Mouse (Mus musculus) stomach, embryonic 16.5 days (tissue): ENCODE results near the gene Scgb3a1. TPM values are rescaled to one million over a fixed set of nuclear protein-coding genes. Genes with fewer than 3 reads are reported as not detected.

ENCODE experiments used
- ATAC-seq: fragments of 200-750 bp; cut with Nextera tagmentation; 2 replicates; pipeline ENCODE4 v1.8.0; 2017; ENCODE audit warnings: moderate number of reproducible peaks, moderate TSS enrichment; ENCODE audit not compliant: insufficient read depth, low FRiP score
- H3K27ac ChIP-seq: fragments of 300-500 bp; sonication (generic); 2 replicates; pipeline ENCODE4 v1.5.1; 2014; ENCODE audit warnings: low read length
- H3K27me3 ChIP-seq: fragments of 300-500 bp; sonication (generic); 2 replicates; pipeline ENCODE4 v1.6.1; 2014; ENCODE audit warnings: low read length, control low read depth, mixed read lengths; ENCODE audit not compliant: control insufficient read depth, insufficient read depth
- H3K36me3 ChIP-seq: fragments of 300-500 bp; sonication (generic); 2 replicates; pipeline ENCODE4 v1.6.1; 2014; ENCODE audit warnings: low read length; ENCODE audit not compliant: control insufficient read depth, insufficient read depth
- H3K4me1 ChIP-seq: fragments of 300-500 bp; sonication (generic); 2 replicates; pipeline ENCODE4 v1.6.1; 2014; ENCODE audit warnings: low read length, control low read depth, mixed read lengths; ENCODE audit not compliant: control insufficient read depth, insufficient read depth
- H3K4me2 ChIP-seq: fragments of 300-500 bp; sonication (generic); 2 replicates; pipeline ENCODE4 v1.6.1; 2014; ENCODE audit warnings: low read depth, low read length, mixed read lengths
- H3K4me3 ChIP-seq: fragments of 300-500 bp; sonication (generic); replicated peaks from 2 replicates; pipeline ENCODE4 v1.5.1; 2014; ENCODE audit warnings: mild to moderate bottlenecking, low read length
- H3K9ac ChIP-seq: fragments of 300-500 bp; sonication (generic); 2 replicates; pipeline ENCODE4 v1.6.1; 2014; ENCODE audit warnings: low read length
- H3K9me3 ChIP-seq: fragments of 300-500 bp; sonication (generic); replicated peaks from 2 replicates; pipeline ENCODE4 v1.6.1; 2016; ENCODE audit warnings: low read length, control low read depth; ENCODE audit not compliant: control insufficient read depth
- WGBS: fragments of 180-500 bp; shearing (Covaris S2); extraction: QIAGEN DNeasy Blood & Tissue Kit; methylation state at CpG from one replicate; pipeline ENCODE4 v1.1.7; 2014; 5-methylcytosine and 5-hydroxymethylcytosine counted together
- polyA plus RNA-seq: library from polyadenylated mRNA; unstranded; fragments of >200 nt; fragmentation: Nextera tagmentation; extraction: Ambion mirVana; gene quantifications from 2 replicates; pipeline ENCODE4 v1.2.1, GENCODE M21; 2015

Scgb3a1 gene
- polyA plus RNA-seq, 1 experiment from 2014 or later = not detected

DNA sequence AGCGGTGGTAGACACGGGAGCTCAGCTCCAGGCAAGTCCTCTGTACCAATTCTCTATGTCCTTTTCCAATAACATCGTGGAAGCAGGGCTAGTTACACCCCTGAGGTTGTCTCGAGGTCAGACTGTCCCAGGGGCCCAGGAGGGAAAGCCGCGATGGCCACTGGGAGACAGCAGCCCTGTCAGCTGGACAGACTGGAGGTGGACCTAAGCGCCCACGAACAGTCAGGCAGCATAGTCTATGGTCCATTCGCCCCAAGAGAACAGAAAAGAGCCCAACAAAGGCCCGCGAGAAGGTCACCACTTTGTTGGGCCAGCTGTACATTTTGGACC is 10.4 kb upstream of the Scgb3a1 start:
- H3K27ac ChIP-seq = no peak overlapping the region

DNA sequence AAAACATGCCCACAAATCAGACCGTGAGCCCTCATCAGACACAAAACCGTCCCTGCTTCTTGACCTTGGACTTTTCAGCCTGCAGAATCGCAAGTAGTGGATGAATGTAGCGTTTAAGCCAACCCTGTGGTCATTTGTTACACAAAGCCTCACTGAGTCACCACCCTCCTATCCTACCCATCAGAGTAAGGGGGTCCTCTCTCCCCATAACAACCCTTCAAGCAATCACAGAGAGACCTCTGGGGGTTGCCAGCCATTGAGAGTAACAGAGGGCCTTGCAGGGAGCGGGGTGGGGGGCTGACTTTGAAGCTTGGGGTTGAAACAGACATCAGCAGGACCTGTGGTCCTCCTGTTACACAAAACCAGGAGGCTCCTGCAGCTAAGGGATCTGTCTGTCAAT is 8.8 kb upstream of the Scgb3a1 start:
- H3K27ac ChIP-seq = no peak overlapping the region
- whole genome bisulfite sequencing = 87% methylated on average over 5 of the region's 5 CpGs

More for the DNA sequence above, 10.4 kb upstream of the Scgb3a1 start:
- peak overlapping the region; percentile 20; the same call in 1 of the 2 replicates for H3K4me3 ChIP-seq
- no peaks in the 10 kb centered on the region for H3K9me3 ChIP-seq
- WGBS = 32% methylated on average over 11 of the region's 11 CpGs
- no peak for ATAC-seq
- H3K9ac ChIP-seq = no peak overlapping the region
- peak overlapping the region; percentile 42 for H3K4me2 ChIP-seq
- no peaks in the 10 kb centered on the region for H3K4me1 ChIP-seq
- H3K36me3 ChIP-seq = no peaks in the 10 kb centered on the region
- H3K27me3 ChIP-seq = no peaks in the 10 kb centered on the region

DNA sequence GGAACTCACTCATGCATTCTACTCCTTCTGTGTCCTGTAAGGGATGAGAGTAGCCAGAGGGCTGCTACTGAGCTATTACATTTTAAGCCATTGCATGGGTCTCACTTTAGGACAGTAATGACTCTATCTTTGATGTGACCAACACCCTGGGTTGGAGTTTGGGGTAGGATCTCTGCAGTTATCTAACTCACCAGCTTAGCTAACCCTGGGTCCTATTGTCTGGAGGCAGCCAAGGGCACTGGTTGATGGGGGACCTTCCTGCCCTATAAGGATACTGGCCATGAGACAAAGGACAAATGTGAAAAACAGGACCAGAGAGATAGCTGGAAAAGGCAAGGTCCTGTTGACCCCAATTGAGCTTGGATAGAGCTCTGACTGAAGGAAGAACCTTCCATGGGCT is 7.9 kb upstream of the Scgb3a1 start:
- ATAC-seq = no peak
- Histone ChIP-seq H3K27me3 (no peaks in the 10 kb centered on the region), H3K4me3 (no peak overlapping the region), H3K9me3 (no peaks in the 10 kb centered on the region), H3K36me3 (no peaks in the 10 kb centered on the region), H3K4me2 (no peak overlapping the region), H3K9ac (no peak overlapping the region), H3K4me1 (no peaks in the 10 kb centered on the region), H3K27ac (no peak overlapping the region)

More for the DNA sequence above, 8.8 kb upstream of the Scgb3a1 start:
- H3K9me3 ChIP-seq = no peaks in the 10 kb centered on the region
- H3K27me3 ChIP-seq = no peaks in the 10 kb centered on the region
- H3K4me1 ChIP-seq = no peaks in the 10 kb centered on the region
- no peak overlapping the region for H3K9ac ChIP-seq
- no peaks in the 10 kb centered on the region for H3K36me3 ChIP-seq
- no peak for ATAC-seq
- no peak overlapping the region for H3K4me3 ChIP-seq
- H3K4me2 ChIP-seq = no peak overlapping the region

DNA sequence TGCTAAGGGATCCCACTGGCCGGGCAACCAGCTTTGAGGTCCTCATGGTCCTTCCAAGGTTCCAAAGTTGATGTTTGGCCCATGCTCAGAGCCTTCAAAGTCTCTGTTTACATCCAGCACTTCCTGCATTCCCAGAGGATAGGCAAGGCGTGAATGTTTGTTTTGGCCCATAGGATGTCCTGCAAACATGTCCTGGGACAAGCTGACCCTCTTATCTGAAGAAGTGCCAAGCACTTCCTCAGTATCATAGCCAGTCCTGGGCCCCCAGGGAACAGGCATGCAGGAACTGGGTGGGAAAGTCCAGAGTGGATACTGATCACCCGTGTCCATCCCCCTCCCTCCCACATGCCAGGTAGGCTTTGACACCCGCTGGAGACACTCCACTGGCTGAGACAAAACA is 5.3 kb upstream of the Scgb3a1 start:
- Histone ChIP-seq H3K4me2 (no peak overlapping the region), H3K27ac (no peak overlapping the region), H3K4me3 (no peak overlapping the region), H3K4me1 (no peaks in the 10 kb centered on the region), H3K9ac (no peak overlapping the region), H3K27me3 (no peaks in the 10 kb centered on the region), H3K9me3 (no peaks in the 10 kb centered on the region), H3K36me3 (no peaks in the 10 kb centered on the region)
- WGBS = 71% methylated on average over 4 of the region's 4 CpGs
- no peak for ATAC-seq

DNA sequence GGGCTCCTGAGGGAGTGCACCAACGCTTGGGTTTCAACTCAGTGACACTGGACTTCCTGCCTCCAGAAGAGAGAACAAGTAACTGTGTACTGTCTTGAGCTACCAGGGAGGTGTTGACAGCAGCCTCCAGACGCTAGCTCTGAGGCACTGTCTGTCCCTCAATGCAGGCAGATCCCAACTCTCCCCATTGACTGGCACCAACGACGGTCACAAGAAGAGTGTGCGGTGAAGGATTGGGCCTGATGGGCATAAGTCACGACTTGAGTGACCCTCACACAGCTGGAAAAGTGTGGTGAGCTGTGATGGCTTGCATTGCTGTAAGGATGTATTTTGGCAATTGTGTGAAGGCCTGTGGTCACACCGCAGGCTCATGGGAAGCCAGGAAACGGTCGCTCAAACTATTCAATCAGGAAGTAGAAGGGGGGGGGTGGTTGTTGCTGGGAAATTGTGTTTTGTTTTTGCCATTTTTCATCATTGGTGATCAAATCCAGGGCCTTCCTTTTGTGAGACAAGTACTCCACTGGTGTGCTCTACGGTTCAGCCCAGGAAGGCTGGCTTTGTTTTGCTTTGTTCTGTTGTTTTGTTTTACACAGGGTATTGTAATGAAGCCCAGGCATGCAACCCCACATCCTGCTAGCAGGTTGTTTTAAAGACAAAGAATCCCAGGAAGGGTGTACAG is 4.5 kb upstream of the Scgb3a1 start:
- H3K27ac ChIP-seq = no peak overlapping the region
- H3K4me2 ChIP-seq = no peak overlapping the region
- H3K9ac ChIP-seq = no peak overlapping the region
- no peaks in the 10 kb centered on the region for H3K9me3 ChIP-seq
- H3K27me3 ChIP-seq = no peaks in the 10 kb centered on the region
- no peaks in the 10 kb centered on the region for H3K4me1 ChIP-seq
- no peak overlapping the region for H3K4me3 ChIP-seq
- 71% methylated on average over 10 of the region's 10 CpGs for whole genome bisulfite sequencing
- no peaks in the 10 kb centered on the region for H3K36me3 ChIP-seq
- ATAC-seq = no peak

DNA sequence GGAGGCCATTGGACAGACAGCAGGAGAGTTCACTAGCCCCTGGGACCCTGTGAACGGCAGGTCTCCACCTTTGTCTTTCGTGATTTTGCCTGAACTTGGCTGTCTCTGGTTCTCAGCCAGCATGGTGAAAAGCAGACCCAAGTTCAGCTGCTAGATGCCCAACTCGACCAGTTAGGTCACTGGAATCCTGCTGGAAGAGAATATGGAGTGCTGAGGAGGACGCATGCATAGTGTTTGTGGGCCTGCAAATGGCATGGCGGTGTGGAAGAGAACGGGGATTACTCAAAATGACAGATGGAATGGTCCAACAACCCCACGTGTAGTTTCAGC is 4.0 kb upstream of the Scgb3a1 start:
- Histone ChIP-seq H3K4me2 (no peak overlapping the region), H3K36me3 (no peaks in the 10 kb centered on the region), H3K9ac (no peak overlapping the region), H3K9me3 (no peaks in the 10 kb centered on the region), H3K27ac (no peak overlapping the region), H3K4me1 (no peaks in the 10 kb centered on the region), H3K4me3 (no peak overlapping the region), H3K27me3 (no peaks in the 10 kb centered on the region)
- 73% methylated on average over 7 of the region's 7 CpGs for WGBS
- ATAC-seq = no peak

DNA sequence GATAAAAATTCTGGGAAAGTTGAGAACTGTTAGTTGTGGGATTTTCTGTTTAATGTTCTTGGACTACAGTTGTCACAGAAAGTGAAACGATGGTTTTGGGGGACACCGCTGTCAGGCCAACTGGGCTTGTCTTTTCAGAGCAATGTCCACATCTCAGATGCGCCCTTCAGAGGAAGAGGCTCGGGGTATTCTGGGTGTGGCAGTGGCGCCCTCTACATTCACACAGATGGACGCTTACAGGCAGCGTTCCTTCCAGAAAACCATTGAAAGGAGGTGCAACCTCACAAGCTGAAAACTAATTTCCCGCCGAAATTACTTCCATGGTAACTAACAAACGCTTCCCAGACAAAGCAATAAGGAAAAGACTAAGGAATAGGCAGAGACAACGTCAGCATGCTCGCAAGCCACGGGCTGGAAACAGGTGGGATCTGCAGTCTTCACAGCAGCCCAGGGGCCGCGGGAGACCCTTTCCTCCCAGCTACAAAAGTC is 1.1 kb upstream of the Scgb3a1 start:
- H3K4me1 ChIP-seq = no peaks in the 10 kb centered on the region
- 54% methylated on average over 15 of the region's 15 CpGs for WGBS
- H3K36me3 ChIP-seq = no peaks in the 10 kb centered on the region
- H3K27me3 ChIP-seq = no peaks in the 10 kb centered on the region
- H3K4me2 ChIP-seq = no peak overlapping the region
- no peak overlapping the region for H3K27ac ChIP-seq
- no peak for ATAC-seq
- no peak overlapping the region for H3K9ac ChIP-seq
- H3K9me3 ChIP-seq = no peaks in the 10 kb centered on the region
- no peak overlapping the region for H3K4me3 ChIP-seq

DNA sequence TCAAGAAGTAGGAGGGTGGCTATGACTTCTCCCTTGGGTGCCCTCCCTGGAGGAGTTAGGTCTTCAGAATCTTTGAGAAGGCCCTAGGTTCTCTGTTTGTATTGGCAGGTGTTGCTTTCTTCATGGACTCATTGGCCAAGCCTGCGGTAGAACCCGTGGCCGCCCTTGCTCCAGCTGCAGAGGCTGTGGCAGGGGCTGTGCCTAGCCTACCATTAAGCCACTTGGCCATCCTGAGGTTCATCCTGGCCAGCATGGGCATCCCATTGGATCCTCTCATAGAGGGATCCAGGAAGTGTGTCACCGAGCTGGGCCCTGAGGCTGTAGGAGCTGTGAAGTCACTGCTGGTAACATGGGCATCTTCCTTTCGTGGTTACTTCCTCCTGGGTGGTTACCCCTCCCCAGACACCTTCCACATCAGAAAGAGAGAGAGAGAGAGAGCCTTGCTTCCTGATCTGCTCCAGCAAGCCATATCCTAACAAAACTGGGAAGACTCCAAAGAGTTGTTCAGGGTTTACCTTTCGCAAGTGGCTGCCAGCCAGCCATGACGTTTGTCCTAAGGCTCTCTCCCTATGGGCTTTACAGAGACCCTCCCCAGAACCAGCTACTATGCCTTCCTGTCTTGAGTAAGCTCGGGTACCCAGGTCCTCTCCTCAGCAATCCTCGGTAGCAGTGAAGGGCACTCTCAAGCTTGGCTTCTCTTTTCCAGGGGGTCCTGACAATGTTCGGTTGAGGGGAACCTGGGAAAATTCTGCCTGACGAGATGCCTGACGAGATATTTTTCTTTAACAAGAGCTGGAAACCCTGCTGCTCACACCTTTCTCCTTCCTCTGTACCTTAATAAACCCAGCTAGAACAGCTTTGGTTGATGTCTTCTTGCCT is 1.1 kb downstream of the Scgb3a1 start:
- H3K9ac ChIP-seq = no peak overlapping the region
- no peaks in the 10 kb centered on the region for H3K27me3 ChIP-seq
- WGBS = 81% methylated on average over 12 of the region's 12 CpGs
- H3K4me2 ChIP-seq = no peak overlapping the region
- no peak overlapping the region for H3K4me3 ChIP-seq
- H3K9me3 ChIP-seq = no peaks in the 10 kb centered on the region
- H3K36me3 ChIP-seq = 0 out of 2 replicates have a peak, but pooled peaks cover 4% of the 10 kb centered on the region
- no peaks in the 10 kb centered on the region for H3K4me1 ChIP-seq
- ATAC-seq = no peak
- no peak overlapping the region for H3K27ac ChIP-seq

DNA sequence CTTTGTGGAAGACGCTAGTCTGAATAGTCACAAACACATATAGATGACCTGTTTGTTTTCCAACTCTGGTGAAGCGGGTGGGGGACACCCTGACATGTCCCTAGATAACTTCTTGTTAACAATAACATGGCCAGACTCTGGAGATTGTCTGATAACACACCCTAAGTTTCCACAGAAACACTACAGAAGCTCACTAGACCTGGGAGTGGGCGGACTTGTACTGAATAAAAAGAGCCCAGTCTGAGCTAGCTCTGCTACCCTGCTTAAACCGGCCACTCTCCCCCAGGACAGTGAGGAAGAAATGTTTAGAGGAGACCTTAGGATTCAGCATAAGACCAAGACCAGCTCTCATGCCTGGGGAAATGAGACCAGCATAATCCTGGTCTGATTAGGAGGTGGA is 2.1 kb downstream of the Scgb3a1 start:
- Histone ChIP-seq H3K4me2 (no peak overlapping the region), H3K9ac (no peak overlapping the region), H3K4me1 (no peaks in the 10 kb centered on the region), H3K27ac (no peak overlapping the region), H3K36me3 (0 out of 2 replicates have a peak, but pooled peaks cover 7% of the 10 kb centered on the region), H3K27me3 (no peaks in the 10 kb centered on the region), H3K9me3 (no peaks in the 10 kb centered on the region), H3K4me3 (no peak overlapping the region)
- no peak for ATAC-seq
- 66% methylated on average over 4 of the region's 4 CpGs for WGBS
